Mouse (Mus musculus) cortical plate, adult 2 months (tissue): ENCODE data around the gene Hey2.

Experiments
- CTCF ChIP-seq: fragments of 200-500 bp; IDR thresholded peaks from 2 replicates; pipeline ENCODE4 v1.5.1; 2011; ENCODE audit warnings: mild to moderate bottlenecking, control low read depth, low read length; ENCODE audit not compliant: insufficient read depth; ENCODE audit errors: extremely low read depth
- POLR2A ChIP-seq: fragments of 200-500 bp; IDR thresholded peaks from 2 replicates; pipeline ENCODE4 v1.6.1; 2011; ENCODE audit warnings: mild to moderate bottlenecking, low read length, control low read depth; ENCODE audit not compliant: insufficient read depth; ENCODE audit errors: extremely low read depth

DNA sequence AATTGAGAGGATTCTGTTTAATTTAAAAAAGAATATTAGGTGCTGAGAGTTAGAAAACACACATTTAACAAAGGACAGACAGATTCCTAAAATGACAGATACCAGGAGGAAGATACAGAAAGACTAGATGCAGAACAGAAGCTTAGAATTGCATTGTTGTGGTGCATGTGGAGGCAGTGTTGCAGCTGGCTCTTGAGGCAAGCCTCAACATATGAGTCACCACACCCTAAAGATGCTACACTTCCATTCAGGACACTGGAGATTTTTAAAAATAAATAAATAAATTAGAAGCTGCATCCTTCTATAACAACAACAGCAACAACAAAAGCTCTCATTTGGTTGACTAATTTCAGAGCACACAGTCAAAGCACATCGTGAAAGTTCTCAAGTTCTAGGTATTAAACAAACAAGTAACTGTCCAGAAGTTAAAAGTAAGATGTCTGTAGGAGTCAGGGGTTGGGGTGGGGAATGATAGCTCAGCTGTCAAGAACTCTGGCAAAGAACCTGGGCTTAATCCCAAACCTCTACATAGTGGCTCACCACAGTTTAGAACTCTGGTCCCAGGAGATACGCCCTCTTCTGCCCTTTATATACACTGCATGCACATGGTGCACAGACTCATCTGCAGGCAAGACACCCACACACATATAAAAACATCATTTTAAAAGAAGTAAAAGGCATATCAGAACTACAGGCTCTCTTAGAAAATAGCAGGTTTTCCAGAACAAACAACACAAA, 42.7 kb downstream of the Hey2 start:
- TF ChIP-seq POLR2A (no peak), CTCF (no peak)
